Mouse (Mus musculus) embryonic stem cell, embryonic (primary cell): ENCODE measurements at regions not wholly inside any gene's neighbourhood (a gene's known extent, or its start where the extent isn't known, plus 50 kb on each side); places are given as distances from the start of the nearest gene placed in this dataset.

ENCODE experiments used
- CTCF ChIA-PET, 4 experiments: fragments of 300-600 bp in 2 of 4; fragments of 350-600 bp in 2 of 4; sonication (Branson Sonifier 250); formaldehyde crosslinking; loops; one replicate each; lab custom pipeline; 2022; ENCODE audit warnings: inconsistent platforms in 2 of 4; lab: Charles Lee
- POLR2A ChIA-PET, 4 experiments: fragments of 300-600 bp in 2 of 4; fragments of 350-600 bp in 2 of 4; sonication (Branson Sonifier 250); formaldehyde crosslinking; loops; one replicate each; lab custom pipeline; 2022; ENCODE audit warnings: antibody characterized with exemption in 4 of 4, inconsistent platforms in 1 of 4; lab: Charles Lee

DNA sequence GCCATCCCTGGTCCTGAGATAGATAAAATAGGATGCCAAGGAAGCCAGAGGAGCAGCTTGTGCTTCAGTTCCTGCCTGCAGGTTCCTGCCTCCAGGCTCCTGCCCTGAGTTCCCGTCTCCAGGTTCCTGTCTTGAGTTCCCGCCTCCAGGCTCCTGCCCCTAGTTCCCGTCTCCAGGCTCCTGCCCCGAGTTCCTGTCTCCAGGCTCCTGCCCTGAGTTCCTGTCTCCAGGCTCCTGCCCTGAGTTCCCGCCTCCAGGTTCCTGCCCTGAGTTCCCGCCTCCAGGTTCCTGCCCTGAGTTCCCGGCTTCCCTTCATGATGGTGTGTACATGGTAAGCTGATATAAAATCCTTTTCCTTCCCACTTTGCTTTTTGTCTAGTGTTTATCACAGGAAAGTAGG is 86.8 kb upstream of the Armc2 start:
- ChIA-PET POLR2A (interaction anchor here in 2 of 4 experiments (1.2 to 5.6 kb wide), 9 partner anchors 11 to 173 kb away, joined by 3 to 25 read pairs (median 8); no protein-coding TSS in a partner anchor), CTCF (interaction anchor here in 1 of 4 experiments (0.7 kb wide), 1 partner anchor 768 kb away, joined by 8 read pairs; no protein-coding TSS in a partner anchor)

DNA sequence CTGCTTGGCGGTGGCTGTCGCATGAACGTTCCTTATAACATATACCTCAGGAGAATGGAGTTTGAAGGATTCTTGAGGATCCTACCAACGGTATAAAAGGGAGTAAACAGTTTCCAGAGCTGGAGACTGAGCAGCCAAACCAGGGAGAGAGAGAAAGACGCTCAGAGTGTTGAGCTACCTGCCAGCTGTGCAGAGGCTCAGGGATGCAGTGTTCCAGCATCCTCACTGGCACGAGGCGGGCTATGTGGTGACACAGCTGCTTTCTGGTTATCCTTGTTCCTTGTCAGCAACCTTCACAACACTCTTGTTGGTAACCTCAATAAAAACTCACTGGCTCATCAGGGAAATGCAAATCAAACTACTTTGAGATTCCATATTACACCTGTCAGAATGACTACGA is 84.1 kb upstream of the Armc2 start:
- CTCF ChIA-PET: interaction anchor here in 1 of 4 experiments (0.6 kb wide), 1 partner anchor 102 kb away, joined by 4 read pairs; no protein-coding TSS in a partner anchor
- POLR2A ChIA-PET: interaction anchor here in 1 of 4 experiments (1.1 kb wide), 1 partner anchor 9 kb away, joined by 3 read pairs; no protein-coding TSS in a partner anchor

DNA sequence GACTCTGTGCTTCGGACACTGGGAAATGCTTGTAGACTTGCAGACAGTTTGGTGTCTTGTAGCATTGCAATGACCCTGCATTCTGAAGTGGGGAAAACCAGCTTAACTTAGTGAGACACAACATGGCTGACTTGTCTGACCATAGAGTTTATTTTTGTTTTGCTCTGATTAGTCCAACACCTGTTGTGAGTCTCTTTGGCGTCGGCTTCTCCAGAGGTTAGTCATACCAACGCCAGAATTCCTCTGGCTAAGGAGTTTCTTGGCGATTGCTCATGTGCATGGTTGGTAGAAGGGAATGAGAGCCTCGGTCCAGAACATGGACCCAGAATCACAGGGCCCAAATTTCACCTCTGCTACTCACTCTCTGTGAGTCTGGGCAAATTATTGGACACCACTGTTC is 82.9 kb upstream of the Armc2 start:
- CTCF ChIA-PET: no interaction called here
- POLR2A ChIA-PET: interaction anchor here in 1 of 4 experiments (1.1 kb wide), 1 partner anchor 8 kb away, joined by 3 read pairs; no protein-coding TSS in a partner anchor

- ChIA-PET CTCF (no interaction called here), POLR2A (interaction anchor here in 1 of 4 experiments (0.6 kb wide), 1 partner anchor 21 kb away, joined by 3 read pairs; no protein-coding TSS in a partner anchor)
Measured at GRCm38 (mm10) chr10:42096924-42097323, 78.7 kb upstream of the Armc2 start.

GRCm38 (mm10) chr10:42095986-42096385 is 77.7 kb upstream of the Armc2 start:
- POLR2A ChIA-PET: no interaction called here
- CTCF ChIA-PET: interaction anchor here in 1 of 4 experiments (0.6 kb wide), 1 partner anchor 87 kb away, joined by 4 read pairs; no protein-coding TSS in a partner anchor

- CTCF ChIA-PET: no interaction called here
- POLR2A ChIA-PET: interaction anchor here in 2 of 4 experiments (1.0 to 2.6 kb wide), 4 partner anchors 11 to 513 kb away, joined by 3 to 10 read pairs (median 6); no protein-coding TSS in a partner anchor
Measured at GRCm38 (mm10) chr10:42094274-42095000, 76.2 kb upstream of the Armc2 start.

DNA sequence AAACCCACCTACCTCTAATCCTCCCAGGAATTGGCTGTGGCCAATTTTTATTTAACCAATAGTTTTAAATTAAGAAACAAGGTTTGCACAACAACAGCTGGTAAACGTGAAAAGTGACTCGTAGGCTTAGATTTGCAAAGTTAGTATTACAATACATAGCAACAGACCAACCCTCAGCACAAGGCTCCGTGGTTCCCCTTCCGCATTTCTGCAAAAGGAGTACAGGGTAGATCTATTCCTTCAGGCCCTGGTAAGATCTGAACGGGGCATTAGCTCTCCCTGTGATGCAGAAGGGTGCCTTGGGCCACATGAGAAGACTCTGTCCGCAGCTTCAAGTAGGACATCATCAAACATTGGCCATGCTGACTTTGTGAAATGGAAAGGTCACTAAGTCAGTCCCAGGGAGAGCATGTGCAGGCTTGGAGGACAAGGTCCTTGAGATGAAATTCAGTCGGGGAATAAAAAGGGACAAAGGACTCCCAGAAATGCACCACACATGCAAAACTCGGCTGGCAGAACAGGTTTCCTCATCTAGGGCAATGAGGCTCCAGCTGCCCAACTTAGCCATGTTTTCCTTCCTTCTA is 75.0 kb upstream of the Armc2 start:
- ChIA-PET CTCF (no interaction called here), POLR2A (interaction anchor here in 2 of 4 experiments (1.2 to 2.6 kb wide), 4 partner anchors 8 to 20 kb away, joined by 3 to 10 read pairs (median 6); no protein-coding TSS in a partner anchor)

- ChIA-PET POLR2A (interaction anchor here in 1 of 4 experiments (1.2 to 2.6 kb wide), 2 partner anchors 9 to 13 kb away, joined by 3 to 10 read pairs; no protein-coding TSS in a partner anchor), CTCF (interaction anchor here in 1 of 4 experiments (0.5 kb wide), 1 partner anchor 21 kb away, joined by 3 read pairs; no protein-coding TSS in a partner anchor)
Measured at GRCm38 (mm10) chr10:42092500-42092899, 74.3 kb upstream of the Armc2 start.

DNA sequence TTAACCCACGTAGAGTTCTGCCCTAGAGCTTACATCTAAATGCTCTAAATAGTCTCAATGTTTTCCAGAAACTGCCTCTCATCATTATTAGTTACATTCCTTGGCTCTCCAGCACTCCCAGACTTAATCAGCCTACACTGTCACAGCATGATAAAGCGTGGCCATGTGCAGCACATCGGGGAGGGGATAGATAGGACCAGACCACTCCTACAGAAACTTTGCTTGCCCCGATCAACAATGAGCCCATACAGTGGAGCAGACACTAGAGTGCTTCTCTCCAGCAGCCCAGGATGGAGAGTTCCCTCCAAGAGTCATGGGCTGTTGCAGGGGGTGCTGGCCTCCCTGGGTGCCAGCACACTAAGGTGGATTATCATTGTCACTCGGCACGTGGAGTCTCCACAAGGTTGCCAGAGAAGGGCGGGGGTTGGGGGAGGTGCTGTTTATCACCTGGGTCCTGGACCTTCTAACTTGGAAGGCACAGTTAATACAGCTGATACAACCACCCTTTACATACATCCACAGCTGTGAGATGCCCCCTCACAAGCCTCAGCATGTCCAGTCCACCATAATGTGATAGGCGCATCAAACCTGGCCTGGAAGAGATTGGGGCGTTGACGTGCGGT is 73.4 kb upstream of the Armc2 start:
- POLR2A ChIA-PET: no interaction called here
- CTCF ChIA-PET: no interaction called here

- ChIA-PET POLR2A (interaction anchor here in 1 of 4 experiments (1.4 kb wide), 1 partner anchor 18 kb away, joined by 6 read pairs; no protein-coding TSS in a partner anchor), CTCF (no interaction called here)
Measured at GRCm38 (mm10) chr10:42090806-42091205, 72.6 kb upstream of the Armc2 start.

DNA sequence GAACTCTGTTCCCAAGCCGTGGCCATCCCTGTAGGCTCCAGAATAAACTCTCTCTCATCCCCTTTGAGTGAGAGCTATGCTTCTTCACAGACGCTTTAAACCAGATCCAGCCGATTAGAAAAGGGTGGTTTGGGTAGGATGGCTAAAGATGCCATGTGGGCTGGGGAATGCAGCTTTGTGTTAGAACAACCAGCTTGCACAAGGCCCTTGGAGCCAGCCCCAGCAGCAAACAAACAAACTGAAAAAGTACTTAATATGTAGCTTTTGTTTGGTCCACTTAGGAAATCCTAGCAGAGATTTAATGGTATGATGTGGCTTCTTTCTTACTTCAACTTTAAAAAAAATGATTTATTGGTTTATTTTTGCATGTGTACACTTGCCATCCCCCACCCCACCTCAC is 71.9 kb upstream of the Armc2 start:
- POLR2A ChIA-PET: interaction anchor here in 3 of 4 experiments (0.6 to 2.2 kb wide), 5 partner anchors 16 to 184 kb away, joined by 3 to 9 read pairs (median 6); no protein-coding TSS in a partner anchor
- CTCF ChIA-PET: interaction anchor here in 1 of 4 experiments (0.6 kb wide), 1 partner anchor 400 kb away, joined by 7 read pairs; no protein-coding TSS in a partner anchor

DNA sequence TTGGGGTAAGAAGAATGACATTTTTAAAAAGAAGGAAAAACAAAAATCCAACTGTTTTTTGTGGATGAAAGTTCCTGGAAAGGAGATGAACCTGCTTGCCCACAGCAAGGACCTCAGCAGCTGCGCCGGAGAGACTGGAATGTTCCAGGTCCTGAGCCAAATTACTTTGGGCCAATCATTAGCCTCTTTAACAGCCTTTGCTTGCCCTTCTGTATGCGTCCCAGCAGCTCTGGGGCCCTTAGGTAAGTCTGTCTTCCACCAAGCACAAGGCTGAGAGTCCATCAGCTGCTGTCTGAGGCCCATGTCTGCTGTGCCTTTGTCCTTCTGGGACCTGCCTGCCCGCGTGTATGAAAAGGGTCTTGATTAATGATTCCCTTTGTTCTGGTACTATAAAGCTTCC is 71.4 kb upstream of the Armc2 start:
- CTCF ChIA-PET: interaction anchor here in 2 of 4 experiments (0.6 to 0.7 kb wide), 2 partner anchors 32 to 400 kb away, joined by 6 to 7 read pairs; no protein-coding TSS in a partner anchor
- POLR2A ChIA-PET: interaction anchor here in 3 of 4 experiments (0.6 to 2.2 kb wide), 6 partner anchors 16 to 184 kb away, joined by 3 to 9 read pairs (median 6); no protein-coding TSS in a partner anchor

DNA sequence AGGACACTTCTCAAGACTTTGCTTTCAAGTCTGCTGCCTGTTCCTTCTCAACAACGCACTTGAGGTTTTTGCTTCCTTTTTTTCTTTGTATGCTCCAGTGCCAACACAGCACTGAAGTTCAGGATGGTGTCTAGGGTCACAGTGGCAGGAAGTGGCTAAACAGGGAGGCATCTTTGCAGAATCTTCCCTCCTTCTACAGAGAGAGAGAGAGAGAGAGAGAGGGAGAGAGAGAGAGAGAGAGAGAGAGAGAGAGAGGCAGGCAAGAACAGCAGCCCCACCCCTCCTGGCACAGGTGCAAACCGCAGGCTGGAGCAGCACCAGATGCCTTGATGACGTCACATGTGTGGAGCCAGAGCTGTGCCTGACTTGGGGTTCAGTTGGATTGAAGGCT is 71.0 kb upstream of the Armc2 start:
- ChIA-PET CTCF (interaction anchor here in 1 of 4 experiments (0.7 kb wide), 1 partner anchor 32 kb away, joined by 6 read pairs; no protein-coding TSS in a partner anchor), POLR2A (interaction anchor here in 3 of 4 experiments (0.6 to 2.2 kb wide), 8 partner anchors 9 to 612 kb away, joined by 3 to 9 read pairs (median 4); no protein-coding TSS in a partner anchor)

DNA sequence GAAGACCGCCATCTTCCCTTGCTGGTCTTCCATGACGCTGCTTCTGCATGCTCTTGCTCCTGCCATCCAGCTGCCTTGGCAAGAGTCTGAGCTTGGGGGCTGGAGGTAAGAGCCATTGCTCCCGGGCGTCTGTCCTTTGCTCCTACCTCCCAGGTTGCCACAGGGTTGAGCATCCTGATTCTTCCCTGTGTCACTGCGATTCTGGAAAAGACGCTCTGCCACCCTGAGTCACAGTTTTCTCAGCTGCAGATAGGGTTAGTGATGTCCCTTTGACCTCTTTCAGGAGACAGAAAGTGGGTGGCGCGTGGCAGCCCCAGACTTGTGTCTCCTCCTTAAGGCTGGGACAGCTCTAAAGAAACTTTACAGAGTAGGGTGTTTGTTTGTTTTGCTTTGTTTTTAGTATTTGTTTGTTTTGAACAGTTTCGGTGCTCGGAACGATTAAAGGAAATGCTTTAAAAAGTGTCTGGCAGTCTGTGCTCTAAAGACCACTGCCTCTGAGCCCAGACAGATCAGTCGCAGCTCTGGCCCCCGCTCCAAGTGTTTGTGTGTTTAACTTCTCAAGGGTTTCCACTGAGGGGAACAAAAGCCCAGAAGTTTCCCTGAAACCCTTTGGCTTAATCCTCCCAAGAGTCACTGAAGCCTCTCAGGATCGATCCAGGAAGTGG is 70.5 kb upstream of the Armc2 start:
- CTCF ChIA-PET: interaction anchor here in 1 of 4 experiments (0.6 kb wide), 1 partner anchor 33 kb away, joined by 3 read pairs; no protein-coding TSS in a partner anchor
- POLR2A ChIA-PET: interaction anchor here in 3 of 4 experiments (0.5 to 2.2 kb wide), 8 partner anchors 9 to 611 kb away, joined by 3 to 9 read pairs (median 5); no protein-coding TSS in a partner anchor

- POLR2A ChIA-PET: interaction anchor here in 3 of 4 experiments (0.5 to 2.2 kb wide), 6 partner anchors 8 to 187 kb away, joined by 3 to 9 read pairs (median 4); no protein-coding TSS in a partner anchor
Measured at GRCm38 (mm10) chr10:42087906-42088305, 69.7 kb upstream of the Armc2 start.

DNA sequence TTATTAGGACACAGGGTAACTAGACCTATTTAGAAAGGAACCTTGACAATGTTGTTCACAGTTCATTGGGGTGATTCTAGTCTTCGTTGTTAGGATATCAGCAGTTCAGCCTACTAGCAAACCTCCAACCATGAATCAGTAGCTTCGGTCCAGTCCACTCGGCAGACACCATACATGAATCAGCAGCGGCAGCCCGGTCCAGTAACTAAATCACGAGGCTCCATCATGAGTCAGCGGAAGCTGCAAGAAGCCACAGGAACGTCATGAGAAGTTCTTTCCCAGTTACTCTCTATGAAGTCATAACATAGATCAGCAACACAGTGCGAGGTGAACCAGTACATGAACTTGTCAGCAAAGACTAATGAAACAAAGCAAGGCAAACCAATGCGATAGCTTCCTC is 68.4 kb upstream of the Armc2 start:
- ChIA-PET CTCF (interaction anchor here in 1 of 4 experiments (0.6 kb wide), 1 partner anchor 59 kb away, joined by 5 read pairs; no protein-coding TSS in a partner anchor), POLR2A (no interaction called here)

More at GRCm38 (mm10) chr10:42087906-42088305, 69.7 kb upstream of the Armc2 start:
- CTCF ChIA-PET: interaction anchor here in 1 of 4 experiments (0.6 kb wide), 1 partner anchor 32 kb away, joined by 3 read pairs; no protein-coding TSS in a partner anchor

DNA sequence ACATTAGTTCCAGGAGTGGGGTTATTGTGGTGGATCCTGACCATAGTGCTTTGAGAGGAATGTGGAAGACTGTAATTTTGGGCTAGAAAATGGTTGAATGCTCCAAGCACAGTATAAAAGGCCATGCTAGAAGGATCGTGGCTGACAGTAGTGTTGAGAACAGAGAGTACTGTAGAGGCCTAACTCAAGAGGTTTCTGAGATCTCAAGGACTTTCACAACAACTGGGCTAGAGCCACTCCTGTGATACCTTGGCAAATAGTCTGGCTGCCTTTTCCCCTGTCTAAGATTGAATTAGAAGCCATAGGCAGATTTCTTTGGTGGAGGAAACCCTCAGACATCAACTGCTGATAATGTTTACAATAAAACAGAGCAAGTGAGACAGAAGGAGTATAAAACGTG is 67.1 kb upstream of the Armc2 start:
- ChIA-PET CTCF (no interaction called here), POLR2A (interaction anchor here in 1 of 4 experiments (1.4 kb wide), 1 partner anchor 22 kb away, joined by 3 read pairs; no protein-coding TSS in a partner anchor)
